Mouse (Mus musculus): ENCODE results near the gene Ndufb3. TPM values are rescaled to one million over a fixed set of nuclear protein-coding genes. Genes with fewer than 3 reads are reported as not detected.
A peak's percentile ranks its signal among the peaks of the same experiment; 100 is the strongest.
"Not testable (repeated sequence)": the region's sequence is repeated elsewhere in the genome, so short reads cannot be mapped to it uniquely, and the experiment has no call there.

The Ndufb3 gene
- polyA plus RNA-seq (2014; fragmentation: Nextera tagmentation; extraction: Ambion mirVana) = 175 and 197 TPM in 2 replicates

GRCm38 (mm10) chr1:58586171-58586997, at the start of gene Ndufb3, which contains the start of gene Fam126b:
Ndufb3 (plus strand) TSS chr1:58586384.
Fam126b (minus strand) TSS chr1:58586323.
- Histone ChIP-seq H3K36me3 (ENCODE audit: control insufficient read depth, insufficient read depth, low read length) (no peaks in the 10 kb centered on the region), H3K4me1 (ENCODE audit: control insufficient read depth, insufficient read depth, low read length) (peaks cover 10% of the 10 kb centered on the region), H3K27me3 (replicated peaks; ENCODE audit: control insufficient read depth, insufficient read depth, low read length) (no peaks in the 10 kb centered on the region), H3K9me3 (replicated peaks; ENCODE audit: control insufficient read depth, low read length) (no peaks in the 10 kb centered on the region), H3K27ac (ENCODE audit: low read depth, low read length) (peak within 1 kb of the TSS; percentile 62), H3K4me2 (ENCODE audit: low read length) (peak within 1 kb of the TSS; percentile 70), H3K4me3 (ENCODE audit: low read depth, low read length) (peak within 1 kb of the TSS; percentile 51), H3K9ac (ENCODE audit: low read length) (peak within 1 kb of the TSS; percentile 80)
- ATAC-seq = peak; percentile 100
- under 1% methylated on average over 39 of the region's 41 CpGs for WGBS
- peak; percentile 95 for DNase-seq (ENCODE audit: low spot score)

GRCm38 (mm10) chr1:58541386-58541785, 44.8 kb upstream of the Ndufb3 start:
- no peak overlapping the region for H3K9ac ChIP-seq (ENCODE audit: low read length)
- no peak overlapping the region for H3K27ac ChIP-seq (ENCODE audit: low read depth, low read length)
- no peaks in the 10 kb centered on the region for H3K4me1 ChIP-seq (ENCODE audit: control insufficient read depth, insufficient read depth, low read length)
- DNase-seq (ENCODE audit: low spot score) (no peak), ATAC-seq (no peak)
- H3K9me3 ChIP-seq (replicated peaks; ENCODE audit: control insufficient read depth, low read length) = no peaks in the 10 kb centered on the region
- no peaks in the 10 kb centered on the region for H3K27me3 ChIP-seq (replicated peaks; ENCODE audit: control insufficient read depth, insufficient read depth, low read length)
- 87% methylated on average over 1 of the region's 1 CpGs for WGBS
- H3K4me3 ChIP-seq (ENCODE audit: low read depth, low read length) = no peak overlapping the region
- peaks cover 51% of the 10 kb centered on the region for H3K36me3 ChIP-seq (ENCODE audit: control insufficient read depth, insufficient read depth, low read length)
- H3K4me2 ChIP-seq (ENCODE audit: low read length) = no peak overlapping the region

- H3K36me3 ChIP-seq (ENCODE audit: control insufficient read depth, insufficient read depth, low read length); H3K4me3 ChIP-seq (ENCODE audit: low read depth, low read length); H3K9ac ChIP-seq (ENCODE audit: low read length); H3K4me1 ChIP-seq (ENCODE audit: control insufficient read depth, insufficient read depth, low read length); ATAC-seq; H3K27me3 ChIP-seq (replicated peaks; ENCODE audit: control insufficient read depth, insufficient read depth, low read length); DNase-seq (ENCODE audit: low spot score); H3K9me3 ChIP-seq (replicated peaks; ENCODE audit: control insufficient read depth, low read length); H3K27ac ChIP-seq (ENCODE audit: low read depth, low read length); H3K4me2 ChIP-seq (ENCODE audit: low read length): not testable (repeated sequence)
- 100% methylated on average over 4 of the region's 6 CpGs for WGBS
Measured at GRCm38 (mm10) chr1:58560370-58560769, 25.8 kb upstream of the Ndufb3 start.

- no peaks in the 10 kb centered on the region for H3K27me3 ChIP-seq (replicated peaks; ENCODE audit: control insufficient read depth, insufficient read depth, low read length)
- no peak overlapping the region for H3K27ac ChIP-seq (ENCODE audit: low read depth, low read length)
- 85% methylated on average over 1 of the region's 1 CpGs for WGBS
- DNase-seq (ENCODE audit: low spot score) (peak; percentile 34), ATAC-seq (no peak)
- H3K4me1 ChIP-seq (ENCODE audit: control insufficient read depth, insufficient read depth, low read length) = no peaks in the 10 kb centered on the region
- H3K9me3 ChIP-seq (replicated peaks; ENCODE audit: control insufficient read depth, low read length) = no peaks in the 10 kb centered on the region
- no peaks in the 10 kb centered on the region for H3K36me3 ChIP-seq (ENCODE audit: control insufficient read depth, insufficient read depth, low read length)
- H3K4me3 ChIP-seq (ENCODE audit: low read depth, low read length) = no peak overlapping the region
- no peak overlapping the region for H3K9ac ChIP-seq (ENCODE audit: low read length)
- H3K4me2 ChIP-seq (ENCODE audit: low read length) = no peak overlapping the region
Measured at GRCm38 (mm10) chr1:58562455-58562854, 23.7 kb upstream of the Ndufb3 start.

- Histone ChIP-seq H3K27me3 (replicated peaks; ENCODE audit: control insufficient read depth, insufficient read depth, low read length) (no peaks in the 10 kb centered on the region), H3K9ac (ENCODE audit: low read length) (no peak overlapping the region), H3K4me1 (ENCODE audit: control insufficient read depth, insufficient read depth, low read length) (no peaks in the 10 kb centered on the region), H3K36me3 (ENCODE audit: control insufficient read depth, insufficient read depth, low read length) (no peaks in the 10 kb centered on the region), H3K4me3 (ENCODE audit: low read depth, low read length) (no peak overlapping the region), H3K9me3 (replicated peaks; ENCODE audit: control insufficient read depth, low read length) (no peaks in the 10 kb centered on the region), H3K27ac (ENCODE audit: low read depth, low read length) (no peak overlapping the region), H3K4me2 (ENCODE audit: low read length) (no peak overlapping the region)
- WGBS = 90% methylated on average over 5 of the region's 5 CpGs
- DNase-seq (ENCODE audit: low spot score) (no peak), ATAC-seq (no peak)
Measured at GRCm38 (mm10) chr1:58564981-58565380, 21.2 kb upstream of the Ndufb3 start.

GRCm38 (mm10) chr1:58566621-58567020, 19.6 kb upstream of the Ndufb3 start:
- H3K9ac ChIP-seq (ENCODE audit: low read length) = no peak overlapping the region
- ATAC-seq (no peak), DNase-seq (ENCODE audit: low spot score) (no peak)
- no peaks in the 10 kb centered on the region for H3K9me3 ChIP-seq (replicated peaks; ENCODE audit: control insufficient read depth, low read length)
- H3K4me1 ChIP-seq (ENCODE audit: control insufficient read depth, insufficient read depth, low read length) = no peaks in the 10 kb centered on the region
- no peak overlapping the region for H3K4me3 ChIP-seq (ENCODE audit: low read depth, low read length)
- no peaks in the 10 kb centered on the region for H3K27me3 ChIP-seq (replicated peaks; ENCODE audit: control insufficient read depth, insufficient read depth, low read length)
- no peaks in the 10 kb centered on the region for H3K36me3 ChIP-seq (ENCODE audit: control insufficient read depth, insufficient read depth, low read length)
- no peak overlapping the region for H3K27ac ChIP-seq (ENCODE audit: low read depth, low read length)
- no peak overlapping the region for H3K4me2 ChIP-seq (ENCODE audit: low read length)

- no peak overlapping the region for H3K27ac ChIP-seq (ENCODE audit: low read depth, low read length)
- no peak overlapping the region for H3K4me2 ChIP-seq (ENCODE audit: low read length)
- H3K36me3 ChIP-seq (ENCODE audit: control insufficient read depth, insufficient read depth, low read length) = no peaks in the 10 kb centered on the region
- no peaks in the 10 kb centered on the region for H3K27me3 ChIP-seq (replicated peaks; ENCODE audit: control insufficient read depth, insufficient read depth, low read length)
- ATAC-seq = no peak
- no peaks in the 10 kb centered on the region for H3K9me3 ChIP-seq (replicated peaks; ENCODE audit: control insufficient read depth, low read length)
- H3K4me3 ChIP-seq (ENCODE audit: low read depth, low read length) = no peak overlapping the region
- DNase-seq (ENCODE audit: low spot score) = peak; percentile 20
- H3K4me1 ChIP-seq (ENCODE audit: control insufficient read depth, insufficient read depth, low read length) = no peaks in the 10 kb centered on the region
- H3K9ac ChIP-seq (ENCODE audit: low read length) = no peak overlapping the region
Measured at GRCm38 (mm10) chr1:58568456-58569130, 17.6 kb upstream of the Ndufb3 start.

GRCm38 (mm10) chr1:58570437-58570836, 15.7 kb upstream of the Ndufb3 start:
- ATAC-seq (no peak), DNase-seq (ENCODE audit: low spot score) (no peak)
- 51% methylated on average over 4 of the region's 4 CpGs for WGBS
- Histone ChIP-seq H3K9ac (ENCODE audit: low read length) (no peak overlapping the region), H3K4me3 (ENCODE audit: low read depth, low read length) (no peak overlapping the region), H3K4me2 (ENCODE audit: low read length) (no peak overlapping the region), H3K27ac (ENCODE audit: low read depth, low read length) (no peak overlapping the region), H3K27me3 (replicated peaks; ENCODE audit: control insufficient read depth, insufficient read depth, low read length) (no peaks in the 10 kb centered on the region), H3K4me1 (ENCODE audit: control insufficient read depth, insufficient read depth, low read length) (no peaks in the 10 kb centered on the region), H3K36me3 (ENCODE audit: control insufficient read depth, insufficient read depth, low read length) (no peaks in the 10 kb centered on the region), H3K9me3 (replicated peaks; ENCODE audit: control insufficient read depth, low read length) (no peaks in the 10 kb centered on the region)

GRCm38 (mm10) chr1:58579179-58579578, 7.0 kb upstream of the Ndufb3 start:
- Histone ChIP-seq H3K4me1 (ENCODE audit: control insufficient read depth, insufficient read depth, low read length) (no peaks in the 10 kb centered on the region), H3K4me2 (ENCODE audit: low read length) (no peak overlapping the region), H3K4me3 (ENCODE audit: low read depth, low read length) (no peak overlapping the region), H3K27ac (ENCODE audit: low read depth, low read length) (no peak overlapping the region), H3K9me3 (replicated peaks; ENCODE audit: control insufficient read depth, low read length) (no peaks in the 10 kb centered on the region), H3K27me3 (replicated peaks; ENCODE audit: control insufficient read depth, insufficient read depth, low read length) (no peaks in the 10 kb centered on the region), H3K36me3 (ENCODE audit: control insufficient read depth, insufficient read depth, low read length) (no peaks in the 10 kb centered on the region), H3K9ac (ENCODE audit: low read length) (no peak overlapping the region)
- ATAC-seq = no peak
- peak; percentile 4 for DNase-seq (ENCODE audit: low spot score)
- 91% methylated on average over 2 of the region's 2 CpGs for WGBS
